Comparison of ENCODE assay signal across 10 mouse cellular contexts in genomic region chr10:80139975-80140665, GRCm38 (mm10). TPM values are rescaled to one million over a fixed set of nuclear protein-coding genes. Genes with fewer than 3 reads are reported as not detected.
DNase-seq lines count a peak whose midpoint lies in the region; ATAC-seq and TF ChIP-seq lines count a peak whose summit lies in the region.
"Had no signal": no experiment of that assay in that cellular context is flagged by ENCODE, and none has a peak within 500 bp of the region (broad histone marks: within the 10 kb centered on the region; RNA-seq: fewer than 3 reads in every experiment).

No protein-coding gene starts in this region.

- no peak for TF ChIP-seq RAD21 in MEL (IDR thresholded peaks at IDR 0.05; ENCODE audit: low read depth, low read length)

- H3K9ac ChIP-seq in kidney, embryonic 15.5 days, result no peak overlapping the region
- H3K9ac ChIP-seq in MEL (ENCODE audit: control insufficient read depth, low read depth, low read length, poor library complexity, severe bottlenecking), result peak overlapping the region; percentile 89
- no peak overlapping the region for H3K9ac ChIP-seq in limb, embryonic 12.5 days (replicated peaks)

- H3K27ac ChIP-seq in kidney, embryonic 15.5 days, result peak overlapping the region; percentile 83; the same call in 1 of the 2 replicates
- H3K27ac ChIP-seq in MEL (ENCODE audit: control insufficient read depth, low read depth, low read length), result peak overlapping the region; percentile 96
- no peak overlapping the region for H3K27ac ChIP-seq in limb, embryonic 12.5 days

- H3K9me3 ChIP-seq in kidney, embryonic 15.5 days (replicated peaks), result no peaks in the 10 kb centered on the region
- H3K9me3 ChIP-seq in MEL (replicated peaks; ENCODE audit: insufficient read depth, low read length), result no peaks in the 10 kb centered on the region
- H3K9me3 ChIP-seq in limb, embryonic 12.5 days, result 0 out of 2 replicates have a peak, but pooled peaks cover 5% of the 10 kb centered on the region

- 78% methylated on average over 11 of the region's 11 CpGs for WGBS in kidney, embryonic 15.5 days
- WGBS in limb, embryonic 12.5 days, result 75% methylated on average over 11 of the region's 11 CpGs

- peak overlapping the region; percentile 74 for H3K4me3 ChIP-seq in kidney, embryonic 15.5 days (replicated peaks)
- H3K4me3 ChIP-seq in MEL (ENCODE audit: control insufficient read depth in 1 of 2, insufficient read depth in 1 of 2, low read depth in 2 of 2, low read length in 2 of 2), result peak overlapping the region; percentile 74 to 80
- peak overlapping the region; percentile 75; the same call in 1 of the 2 replicates for H3K4me3 ChIP-seq in limb, embryonic 12.5 days (replicated peaks)

- H3K36me3 ChIP-seq in kidney, embryonic 15.5 days, result peaks cover 23% of the 10 kb centered on the region
- peaks cover 0 to 8% of the 10 kb centered on the region in 2 experiments; a peak in 2 of 4 replicates for H3K36me3 ChIP-seq in MEL (ENCODE audit: control insufficient read depth in 1 of 2, insufficient read depth in 2 of 2, low read length in 2 of 2)
- peaks cover 22% of the 10 kb centered on the region for H3K36me3 ChIP-seq in limb, embryonic 12.5 days

- H3K4me2 ChIP-seq in kidney, embryonic 15.5 days, result 0 out of 2 replicates have a peak overlapping the region, but pooled peaks have one; percentile 83
- peak overlapping the region; percentile 98; the same call in 1 of the 2 replicates for H3K4me2 ChIP-seq in limb, embryonic 12.5 days

- H3K4me1 ChIP-seq in kidney, embryonic 15.5 days, result peaks cover 79% of the 10 kb centered on the region
- H3K4me1 ChIP-seq in MEL (ENCODE audit: control insufficient read depth in 1 of 2, insufficient read depth in 2 of 2, low read length in 2 of 2), result peaks cover 0 to 25% of the 10 kb centered on the region in 2 experiments; a peak in 3 of 4 replicates
- peaks cover 47% of the 10 kb centered on the region for H3K4me1 ChIP-seq in limb, embryonic 12.5 days (replicated peaks)

- no peak for TF ChIP-seq CTCF in MEL (IDR thresholded peaks at IDR 0.05 in 2 of 3, conservative IDR thresholded peaks at IDR 0.05 in 1 of 3; ENCODE audit: control insufficient read depth in 1 of 3, insufficient read depth in 1 of 3, low read depth in 2 of 3, low read length in 3 of 3, poor library complexity in 1 of 3, severe bottlenecking in 1 of 3)

- H3K79me2 ChIP-seq in MEL (ENCODE audit: control insufficient read depth, insufficient read depth, low read length, poor library complexity), result peaks cover 29% of the 10 kb centered on the region

- TF ChIP-seq EP300 in MEL (IDR thresholded peaks at IDR 0.05; ENCODE audit: low read depth in 1 of 2, low read length in 2 of 2), result no peak

- TF ChIP-seq POLR2A in MEL (IDR thresholded peaks at IDR 0.05; ENCODE audit: control insufficient read depth in 1 of 2, insufficient read depth in 1 of 2, low read depth in 1 of 2, low read length in 2 of 2, poor library complexity in 1 of 2), result no peak

- peak; percentile 62 for DNase-seq in cerebellum, adult 9-11 months
- no peak for DNase-seq in cerebellum, postnatal 36 days
- no peak for DNase-seq in kidney, adult 11 months
- peak; percentile 38 for DNase-seq in MEL (ENCODE audit: low read depth, low spot score)
- DNase-seq in urinary bladder, postnatal 4 days (ENCODE audit: low spot score in 2 of 2), result no peak
- DNase-seq: retina, postnatal 1 day had no signal

- no peak for ATAC-seq in kidney, embryonic 15.5 days (replicated peaks; ENCODE audit: low FRiP score)
- ATAC-seq in limb, embryonic 12.5 days (ENCODE audit: insufficient number of reproducible peaks, insufficient read depth, low FRiP score, low TSS enrichment, low read depth), result no peak
- ATAC-seq in inflammation-experienced regulatory T-cells, adult 6 months, result no peak
- ATAC-seq: Patski had no signal

- H3K27me3 ChIP-seq in kidney, embryonic 15.5 days, result peaks cover 32% of the 10 kb centered on the region
- no peaks in the 10 kb centered on the region for H3K27me3 ChIP-seq in MEL (ENCODE audit: control insufficient read depth in 1 of 2, insufficient read depth in 2 of 2, low read length in 2 of 2)
- H3K27me3 ChIP-seq in limb, embryonic 12.5 days, result peaks cover 54% of the 10 kb centered on the region
- H3K27me3 ChIP-seq: Patski had no signal

TF ChIP-seq in MEL, 35 proteins besides CTCF, POLR2A, EP300 and RAD21:
- TF ChIP-seq ZNF384 (IDR thresholded peaks at IDR 0.05; ENCODE audit: low read depth, low read length) (peak; percentile 51; the same call in 1 of the 2 replicates), ELF1 (IDR thresholded peaks at IDR 0.05; ENCODE audit: low read depth, low read length) (no peak)

RNA-seq across cellular contexts. Expression of gene Cbarp, which starts 0.5 kb away (rescaled TPM):
- polyA plus RNA-seq in kidney, embryonic 15.5 days (2015; fragmentation: Nextera tagmentation; extraction: Ambion mirVana), result 5.7 and 6.1 TPM in 2 replicates
- total RNA-seq in MEL (2012; rRNA removed), result 4.8 and 6.8 TPM in 2 replicates
- 10 to 100 TPM in 1 of 2 experiments, not detected in 1; 19.3 TPM for polyA plus RNA-seq in MEL (2012; ENCODE audit: insufficient read depth in 1 of 2, insufficient read length in 2 of 2, low read depth in 1 of 2, low replicate concordance in 2 of 2, missing spikeins in 1 of 2)
- 4.9 and 5.6 TPM in 2 replicates for polyA plus RNA-seq in limb, embryonic 12.5 days (2016; fragmentation: Nextera tagmentation; extraction: Ambion mirVana)
- 1 to 10 TPM in 2 of 3 experiments, under 1 TPM in 1; 0.60 to 2.3 (median 1.3) TPM for polyA plus RNA-seq in inflammation-experienced regulatory T-cells, adult 6 months (2017; shearing (Covaris generic))

RNA-seq across cellular contexts. Expression of gene Atp5d, which starts 1.7 kb away (rescaled TPM):
- 594 and 612 TPM in 2 replicates for polyA plus RNA-seq in kidney, embryonic 15.5 days (2015; fragmentation: Nextera tagmentation; extraction: Ambion mirVana)
- 308 and 324 TPM in 2 replicates for total RNA-seq in MEL (2012; rRNA removed)
- 100 to 1,000 TPM; 300 to 657 TPM for polyA plus RNA-seq in MEL (2012; ENCODE audit: insufficient read depth in 1 of 2, insufficient read length in 2 of 2, low read depth in 1 of 2, low replicate concordance in 2 of 2, missing spikeins in 1 of 2)
- polyA plus RNA-seq in limb, embryonic 12.5 days (2016; fragmentation: Nextera tagmentation; extraction: Ambion mirVana), result 460 and 465 TPM in 2 replicates
- polyA plus RNA-seq in inflammation-experienced regulatory T-cells, adult 6 months (2017; shearing (Covaris generic)), result 100 to 1,000 TPM; 297 to 357 (median 299) TPM

RNA-seq across cellular contexts. Expression of gene Midn, which starts 8.0 kb away (rescaled TPM):
- polyA plus RNA-seq in kidney, embryonic 15.5 days (2015; fragmentation: Nextera tagmentation; extraction: Ambion mirVana), result 18.8 and 19.5 TPM in 2 replicates
- total RNA-seq in MEL (2012; rRNA removed), result 8.1 and 8.3 TPM in 2 replicates
- 10 to 100 TPM in 1 of 2 experiments, not detected in 1; 26.7 TPM for polyA plus RNA-seq in MEL (2012; ENCODE audit: insufficient read depth in 1 of 2, insufficient read length in 2 of 2, low read depth in 1 of 2, low replicate concordance in 2 of 2, missing spikeins in 1 of 2)
- 30.6 and 38.0 TPM in 2 replicates for polyA plus RNA-seq in limb, embryonic 12.5 days (2016; fragmentation: Nextera tagmentation; extraction: Ambion mirVana)
- 1 to 10 TPM; 7.3 to 9.3 (median 7.5) TPM for polyA plus RNA-seq in inflammation-experienced regulatory T-cells, adult 6 months (2017; shearing (Covaris generic))

RNA-seq across cellular contexts. Expression of gene Stk11, which starts 24.5 kb away (rescaled TPM):
- 15.0 and 22.4 TPM in 2 replicates for polyA plus RNA-seq in kidney, embryonic 15.5 days (2015; fragmentation: Nextera tagmentation; extraction: Ambion mirVana)
- 77.8 and 108 TPM in 2 replicates for total RNA-seq in MEL (2012; rRNA removed)
- 100 to 1,000 TPM in 1 of 2 experiments, not detected in 1; 188 TPM for polyA plus RNA-seq in MEL (2012; ENCODE audit: insufficient read depth in 1 of 2, insufficient read length in 2 of 2, low read depth in 1 of 2, low replicate concordance in 2 of 2, missing spikeins in 1 of 2)
- 16.1 and 18.1 TPM in 2 replicates for polyA plus RNA-seq in limb, embryonic 12.5 days (2016; fragmentation: Nextera tagmentation; extraction: Ambion mirVana)
- polyA plus RNA-seq in inflammation-experienced regulatory T-cells, adult 6 months (2017; shearing (Covaris generic)), result 10 to 100 TPM; 23.5 to 30.3 (median 25.5) TPM

RNA-seq across cellular contexts. Expression of gene Cirbp, which starts 25.7 kb away (rescaled TPM):
- 95.1 and 111 TPM in 2 replicates for polyA plus RNA-seq in kidney, embryonic 15.5 days (2015; fragmentation: Nextera tagmentation; extraction: Ambion mirVana)
- 21.2 and 27.2 TPM in 2 replicates for total RNA-seq in MEL (2012; rRNA removed)
- 10 to 100 TPM in 1 of 2 experiments, not detected in 1; 56.6 TPM for polyA plus RNA-seq in MEL (2012; ENCODE audit: insufficient read depth in 1 of 2, insufficient read length in 2 of 2, low read depth in 1 of 2, low replicate concordance in 2 of 2, missing spikeins in 1 of 2)
- 166 and 175 TPM in 2 replicates for polyA plus RNA-seq in limb, embryonic 12.5 days (2016; fragmentation: Nextera tagmentation; extraction: Ambion mirVana)
- 100 to 1,000 TPM in 2 of 3 experiments, 10 to 100 TPM in 1; 84.2 to 255 (median 213) TPM for polyA plus RNA-seq in inflammation-experienced regulatory T-cells, adult 6 months (2017; shearing (Covaris generic))

Comparison
In these comparisons a context has a peak if more than half of its experiments do, and no peak if none do; other contexts are left out.
1. DNase-seq: peak in cerebellum, adult 9-11 months (single experiment) and MEL (single experiment); none in cerebellum, postnatal 36 days (0 of 2), kidney, adult 11 months (single experiment) and urinary bladder, postnatal 4 days (0 of 2).
2. Peak in every context shown above with its lines, with median percentiles within 50 percentile points of each other: H3K4me3 ChIP-seq.